Comparison of ENCODE assay signal across 8 mouse cellular contexts in the genomic region with DNA sequence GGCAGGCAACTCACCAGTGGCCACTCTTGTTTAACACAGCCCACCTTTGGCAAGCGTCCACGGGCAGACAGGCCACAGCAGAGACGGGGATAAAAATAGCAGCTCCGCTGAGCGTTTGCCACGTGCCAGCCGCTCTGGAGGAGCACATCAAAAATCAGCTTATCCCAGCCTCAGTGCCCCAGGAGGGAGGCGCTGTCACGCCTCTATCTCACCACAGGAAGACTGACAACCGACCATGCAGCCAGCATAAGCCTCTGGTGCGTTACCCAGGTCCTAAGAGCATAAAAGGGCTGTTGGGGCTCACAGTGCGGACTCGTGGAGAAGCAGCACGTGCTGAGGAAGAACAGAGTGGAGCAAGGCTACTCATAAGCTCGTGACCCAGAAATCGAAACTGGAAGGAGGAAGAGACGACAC.
DNase-seq lines count a peak whose midpoint lies in the region; ATAC-seq and TF ChIP-seq lines count a peak whose summit lies in the region.

No protein-coding gene starts in this region.

- peak overlapping the region; percentile 30; the same call in 1 of the 2 replicates for H3K4me2 ChIP-seq in intestine, embryonic 16.5 days (ENCODE audit: low read depth, low read length)
- no peak overlapping the region for H3K4me2 ChIP-seq in intestine, embryonic 15.5 days (replicated peaks)
- H3K4me2 ChIP-seq in midbrain, embryonic 15.5 days: no peak overlapping the region

- H3K4me3 ChIP-seq in intestine, embryonic 16.5 days (ENCODE audit: low read length): no peak overlapping the region
- no peak overlapping the region for H3K4me3 ChIP-seq in intestine, embryonic 15.5 days (replicated peaks)
- peak overlapping the region; percentile 29; the same call in 1 of the 2 replicates for H3K4me3 ChIP-seq in spleen, adult 2 months (ENCODE audit: extremely low read depth, insufficient read depth, insufficient read length)
- H3K4me3 ChIP-seq in midbrain, embryonic 15.5 days: no peak overlapping the region

- no peaks in the 10 kb centered on the region for H3K4me1 ChIP-seq in intestine, embryonic 16.5 days (ENCODE audit: control insufficient read depth, insufficient read depth, low read length)
- H3K4me1 ChIP-seq in intestine, embryonic 15.5 days (replicated peaks): 0 out of 2 replicates have a peak, but pooled peaks cover 2% of the 10 kb centered on the region
- peaks cover 8% of the 10 kb centered on the region; the same call in 1 of the 2 replicates for H3K4me1 ChIP-seq in spleen, adult 2 months (ENCODE audit: control insufficient read depth, insufficient read depth, insufficient read length)
- peaks cover 18% of the 10 kb centered on the region for H3K4me1 ChIP-seq in midbrain, embryonic 15.5 days

- no peak overlapping the region for H3K27ac ChIP-seq in intestine, embryonic 16.5 days (ENCODE audit: low read length)
- H3K27ac ChIP-seq in intestine, embryonic 15.5 days: no peak overlapping the region
- no peak overlapping the region for H3K27ac ChIP-seq in spleen, adult 2 months (ENCODE audit: insufficient read depth, low read length)
- H3K27ac ChIP-seq in midbrain, embryonic 15.5 days: no peak overlapping the region

- no peak for TF ChIP-seq POLR2A in spleen, adult 2 months (IDR thresholded peaks at IDR 0.05; ENCODE audit: low read depth, low read length)

- H3K27me3 ChIP-seq in intestine, embryonic 16.5 days (replicated peaks; ENCODE audit: control insufficient read depth, insufficient read depth, low read length): no peaks in the 10 kb centered on the region
- H3K27me3 ChIP-seq in intestine, embryonic 15.5 days (replicated peaks): no peaks in the 10 kb centered on the region
- no peaks in the 10 kb centered on the region for H3K27me3 ChIP-seq in spleen, adult 2 months (ENCODE audit: control insufficient read depth, insufficient read depth, low read length)
- no peaks in the 10 kb centered on the region for H3K27me3 ChIP-seq in midbrain, embryonic 15.5 days (replicated peaks)

- WGBS in intestine, embryonic 16.5 days: 28% methylated on average over 17 of the region's 17 CpGs
- 30% methylated on average over 17 of the region's 17 CpGs for WGBS in intestine, embryonic 15.5 days
- WGBS in spleen, adult 2 months: 12% methylated on average over 17 of the region's 17 CpGs
- WGBS in midbrain, embryonic 15.5 days: 17% methylated on average over 17 of the region's 17 CpGs

- H3K9me3 ChIP-seq in intestine, embryonic 16.5 days (ENCODE audit: control insufficient read depth, low read length): no peaks in the 10 kb centered on the region
- H3K9me3 ChIP-seq in intestine, embryonic 15.5 days: no peaks in the 10 kb centered on the region
- no peaks in the 10 kb centered on the region for H3K9me3 ChIP-seq in midbrain, embryonic 15.5 days

- DNase-seq in spleen, adult 2 months (ENCODE audit: low read depth in 1 of 2, low spot score in 2 of 2): peak in 1 of 2 experiments; percentile 14
- DNase-seq in spleen, postnatal 14 days (ENCODE audit: low spot score in 2 of 2): no peak
- DNase-seq in urinary bladder, postnatal 4 days (ENCODE audit: low spot score in 2 of 2): no peak
- DNase-seq in spleen, adult 12 weeks (ENCODE audit: low spot score): no peak

- no peak for ATAC-seq in intestine, embryonic 16.5 days
- ATAC-seq in intestine, embryonic 15.5 days: no peak
- peak; percentile 82 for ATAC-seq in granulocyte monocyte progenitor cell, adult 5-6 weeks (replicated peaks; ENCODE audit: poor library complexity, severe bottlenecking)
- ATAC-seq in midbrain, embryonic 15.5 days (replicated peaks): peak; percentile 50

- H3K36me3 ChIP-seq in intestine, embryonic 16.5 days (ENCODE audit: control insufficient read depth, insufficient read depth, low read length): no peaks in the 10 kb centered on the region
- no peaks in the 10 kb centered on the region for H3K36me3 ChIP-seq in intestine, embryonic 15.5 days
- no peaks in the 10 kb centered on the region for H3K36me3 ChIP-seq in spleen, adult 2 months (ENCODE audit: control insufficient read depth, insufficient read depth, low read length)
- no peaks in the 10 kb centered on the region for H3K36me3 ChIP-seq in midbrain, embryonic 15.5 days (replicated peaks)

- no peak for TF ChIP-seq CTCF in spleen, adult 2 months (IDR thresholded peaks at IDR 0.05; ENCODE audit: extremely low read depth, insufficient read depth, insufficient read length, insufficient replicate concordance)

- H3K9ac ChIP-seq in intestine, embryonic 16.5 days (ENCODE audit: low read depth, low read length): 0 out of 2 replicates have a peak overlapping the region, but pooled peaks have one; percentile 10
- H3K9ac ChIP-seq in intestine, embryonic 15.5 days: no peak overlapping the region
- no peak overlapping the region; the same call in 1 of the 2 replicates for H3K9ac ChIP-seq in midbrain, embryonic 15.5 days

Comparison
In these comparisons a context has a peak if more than half of its experiments do, and no peak if none do; other contexts are left out.
1. ATAC-seq: peak in granulocyte monocyte progenitor cell, adult 5-6 weeks (single experiment) and midbrain, embryonic 15.5 days (single experiment); none in intestine, embryonic 16.5 days (single experiment) and intestine, embryonic 15.5 days (single experiment).